Mouse (Mus musculus) kidney, adult 2 months (tissue): ENCODE measurements around the gene Slc10a3. TPM values are rescaled to one million over a fixed set of nuclear protein-coding genes. Genes with fewer than 3 reads are reported as not detected.

Experiments
- DNase-seq: peaks from one replicate; pipeline ENCODE4 v3.0.0; 2021
- H3K27ac ChIP-seq: fragments of 200-500 bp; 2 replicates; pipeline ENCODE4 v1.5.1; 2012; ENCODE audit warnings: low read depth, low read length, control low read depth, inconsistent platforms; ENCODE audit not compliant: insufficient read depth
- H3K27me3 ChIP-seq: fragments of 200-500 bp; replicated peaks from 2 replicates; pipeline ENCODE4 v1.6.1; 2012; ENCODE audit warnings: mild to moderate bottlenecking, moderate library complexity, low read length, inconsistent platforms; ENCODE audit not compliant: control insufficient read depth, insufficient read depth
- H3K36me3 ChIP-seq: fragments of 200-500 bp; 2 replicates; pipeline ENCODE4 v1.6.1; 2012; ENCODE audit warnings: mild to moderate bottlenecking, moderate library complexity, low read length, inconsistent platforms; ENCODE audit not compliant: control insufficient read depth, insufficient read depth
- H3K4me1 ChIP-seq: fragments of 200-500 bp; 2 replicates; pipeline ENCODE4 v1.6.1; 2011; ENCODE audit warnings: low read length; ENCODE audit not compliant: control insufficient read depth, insufficient read depth
- H3K4me3 ChIP-seq: fragments of 200-500 bp; 2 replicates; pipeline ENCODE4 v1.5.1; 2011; ENCODE audit warnings: mild to moderate bottlenecking, low read depth, low read length, control low read depth; ENCODE audit not compliant: insufficient read depth
- CTCF ChIP-seq: fragments of 200-500 bp; conservative IDR thresholded peaks from 2 replicates; pipeline ENCODE4 v1.5.1; 2011; ENCODE audit warnings: low read depth, mild to moderate bottlenecking, control low read depth, low read length, moderate library complexity, mixed read lengths; ENCODE audit not compliant: insufficient read depth, insufficient read length
- POLR2A ChIP-seq: fragments of 200-500 bp; IDR thresholded peaks from one replicate; pipeline ENCODE4 v1.6.1; 2011; ENCODE audit warnings: low read depth, low read length, control low read depth
- WGBS: fragments of 180-500 bp; shearing (Covaris S2); methylation state at CpG from one replicate; pipeline ENCODE4 v1.1.7; 2018; 5-methylcytosine and 5-hydroxymethylcytosine counted together
- polyA plus RNA-seq: library from polyadenylated mRNA; depleted of rRNA; stranded (reverse); fragments of >200 nt; gene quantifications from 2 replicates; pipeline ENCODE4 v1.2.3, GENCODE M21; 2012; rRNA removed

Gene Slc10a3
- polyA plus RNA-seq, 1 experiment: 13.9 TPM

DNA sequence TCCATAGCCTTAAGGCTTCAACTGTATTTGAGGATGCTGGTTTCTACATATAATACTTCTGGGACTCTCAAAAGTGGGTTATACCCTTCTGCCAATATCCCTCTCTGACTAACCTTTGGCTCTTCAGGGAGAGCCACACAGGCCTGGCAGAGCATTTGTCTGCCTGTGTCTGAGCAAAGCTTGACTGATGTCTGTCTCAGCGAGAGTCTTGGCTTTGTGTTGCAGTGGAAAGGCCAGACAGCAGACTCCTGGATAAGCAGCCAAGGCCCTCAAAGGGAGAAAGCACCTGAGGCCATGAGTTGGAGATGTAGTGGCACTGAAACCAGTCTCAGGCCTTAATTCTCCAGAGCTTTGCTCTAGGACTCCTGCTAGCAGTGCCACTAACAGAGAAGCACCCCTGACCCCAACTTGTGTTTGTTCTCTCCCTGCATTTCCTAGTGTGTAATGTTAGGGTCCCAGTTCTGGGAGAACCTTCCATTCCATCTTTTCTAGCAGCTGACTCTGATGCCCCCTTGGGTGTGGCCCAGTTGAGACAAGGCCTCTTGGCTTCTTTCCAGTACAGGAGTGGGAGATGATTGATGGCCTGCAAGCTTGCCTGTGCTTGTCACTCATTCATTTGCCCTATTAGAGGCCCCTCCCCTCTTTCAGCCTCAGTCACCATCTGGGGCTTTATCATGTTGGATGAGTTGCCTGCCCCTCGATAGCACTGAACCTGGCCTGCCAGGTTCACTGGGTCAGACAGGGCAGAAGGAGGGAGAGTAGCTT, 42.8 kb downstream of the Slc10a3 start:
- Histone ChIP-seq H3K27ac (no peak overlapping the region), H3K4me1 (no peaks in the 10 kb centered on the region), H3K36me3 (no peaks in the 10 kb centered on the region), H3K27me3 (no peaks in the 10 kb centered on the region), H3K4me3 (no peak overlapping the region)
- no peak for DNase-seq
- WGBS: 63% methylated on average over 2 of the region's 2 CpGs
- TF ChIP-seq POLR2A (no peak), CTCF (no peak)

DNA sequence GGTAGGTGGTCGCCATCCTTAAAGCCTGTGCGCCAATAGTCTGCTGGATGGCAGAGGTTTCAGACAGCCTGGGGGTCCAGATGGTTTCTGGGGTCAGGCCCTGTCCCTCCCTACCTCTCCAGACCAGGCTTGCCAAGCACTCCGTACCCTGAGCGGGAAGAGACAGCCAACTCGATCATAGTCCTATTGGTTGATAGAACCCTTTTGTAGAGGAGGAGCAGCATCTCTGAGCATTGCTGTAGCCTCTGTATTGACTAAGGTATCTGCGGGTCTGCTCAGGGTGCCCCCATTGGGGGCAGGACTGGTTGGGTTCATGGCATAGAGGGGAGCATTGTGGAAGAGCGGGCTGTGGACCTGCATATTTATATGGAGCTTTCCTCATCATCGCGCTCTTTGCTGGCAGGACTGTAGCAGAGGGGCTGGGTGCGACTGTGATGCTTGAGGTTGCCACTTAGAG, 43.9 kb downstream of the Slc10a3 start:
- 20% methylated on average over 10 of the region's 10 CpGs for WGBS
- no peaks in the 10 kb centered on the region for H3K27me3 ChIP-seq
- H3K27ac ChIP-seq: no peak overlapping the region
- TF ChIP-seq POLR2A (no peak), CTCF (no peak)
- no peaks in the 10 kb centered on the region for H3K4me1 ChIP-seq
- DNase-seq: no peak
- H3K36me3 ChIP-seq: no peaks in the 10 kb centered on the region
- peak overlapping the region; percentile 52 for H3K4me3 ChIP-seq

DNA sequence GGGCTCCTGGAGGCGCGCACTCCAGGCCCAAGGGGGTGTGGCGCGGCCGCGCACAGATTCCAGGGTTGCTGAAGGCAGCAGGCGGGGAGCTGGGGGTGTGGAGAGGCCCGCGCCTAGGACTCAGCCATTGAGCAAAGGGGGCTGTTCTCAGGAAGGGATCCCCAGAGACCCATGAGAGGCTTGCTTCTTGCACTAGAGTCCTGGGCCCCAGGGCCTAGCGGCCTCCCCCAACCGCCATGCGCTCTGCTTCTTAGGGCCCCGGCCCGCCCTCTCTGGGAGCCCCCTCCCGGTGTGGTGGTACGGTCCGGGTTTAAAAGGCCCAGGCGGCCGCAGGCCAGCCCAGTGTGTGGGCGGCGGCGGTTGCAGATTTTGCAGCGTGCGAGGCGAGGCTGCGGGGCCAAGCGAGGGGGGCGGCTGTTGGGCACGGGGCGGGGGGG, 44.4 kb downstream of the Slc10a3 start, which contains the start of gene Plxna3:
Plxna3 (plus strand) TSS at position 342 of the 437 bp plus-strand sequence.
- 0% methylated on average over 15 of the region's 30 CpGs for WGBS
- H3K27ac ChIP-seq: 0 out of 2 replicates have a peak within 1 kb of the TSS, but pooled peaks have one; percentile 39

More for the DNA sequence above, 44.4 kb downstream of the Slc10a3 start, which contains the start of gene Plxna3:
- peak within 1 kb of the TSS; percentile 52 for H3K4me3 ChIP-seq
- no peaks in the 10 kb centered on the region for H3K27me3 ChIP-seq
- H3K4me1 ChIP-seq: no peaks in the 10 kb centered on the region
- H3K36me3 ChIP-seq: no peaks in the 10 kb centered on the region
- TF ChIP-seq POLR2A: no peak
- TF ChIP-seq CTCF: no peak
- peak; percentile 73 for DNase-seq

Other genes with a start within 250 kb of the Slc10a3 start
- not detected in 2 replicates for gene Opn1mw, start 245.9 kb downstream of the Slc10a3 start, polyA plus RNA-seq
- 6.8 and 7.0 TPM in 2 replicates for gene Mecp2, start 238.0 kb downstream of the Slc10a3 start, polyA plus RNA-seq
- gene Tex28, start 205.5 kb downstream of the Slc10a3 start, polyA plus RNA-seq: not detected in 2 replicates
- gene Tktl1, start 196.1 kb downstream of the Slc10a3 start, polyA plus RNA-seq: not detected in 2 replicates
- 125 and 161 TPM in 2 replicates for gene Flna, start 123.5 kb downstream of the Slc10a3 start, polyA plus RNA-seq
- gene Emd, start 118.7 kb downstream of the Slc10a3 start, polyA plus RNA-seq: 41.1 and 45.2 TPM in 2 replicates
- gene Rpl10, start 102.5 kb downstream of the Slc10a3 start, polyA plus RNA-seq: 1,301 and 1,460 TPM in 2 replicates
- 79.6 and 104 TPM in 2 replicates for gene Taz, start 91.4 kb downstream of the Slc10a3 start, polyA plus RNA-seq
- gene Dnase1l1, start 91.0 kb downstream of the Slc10a3 start, polyA plus RNA-seq: 26.0 and 26.1 TPM in 2 replicates
- 382 and 458 TPM in 2 replicates for gene Atp6ap1, start 76.3 kb downstream of the Slc10a3 start, polyA plus RNA-seq
- gene Gdi1, start 68.4 kb downstream of the Slc10a3 start, polyA plus RNA-seq: 120 and 150 TPM in 2 replicates
- gene Fam50a, start 60.3 kb downstream of the Slc10a3 start, polyA plus RNA-seq: 13.1 and 17.7 TPM in 2 replicates
- 5.8 and 7.3 TPM in 2 replicates for gene Plxna3, start 44.3 kb downstream of the Slc10a3 start, polyA plus RNA-seq
- 78.3 and 81.7 TPM in 2 replicates for gene Lage3, start 19.7 kb downstream of the Slc10a3 start, polyA plus RNA-seq
- gene Ubl4a, start 131 bp downstream of the Slc10a3 start, polyA plus RNA-seq: 43.3 and 50.4 TPM in 2 replicates
- 47.1 and 53.5 TPM in 2 replicates for gene Fam3a, start 19.9 kb upstream of the Slc10a3 start, polyA plus RNA-seq
- 10.7 and 11.2 TPM in 2 replicates for gene Ikbkg, start 19.9 kb upstream of the Slc10a3 start, polyA plus RNA-seq
- gene G6pdx, start 55.8 kb upstream of the Slc10a3 start, polyA plus RNA-seq: 34.1 and 34.8 TPM in 2 replicates
- gene Gm6880, start 108.0 kb upstream of the Slc10a3 start, polyA plus RNA-seq: not detected in 2 replicates
- not detected in 2 replicates for gene Olfr1326-ps1, start 201.5 kb upstream of the Slc10a3 start, polyA plus RNA-seq
- gene Olfr1325, start 219.3 kb upstream of the Slc10a3 start, polyA plus RNA-seq: not detected in 2 replicates